Mouse (Mus musculus): ENCODE data around the gene Eci2.

DNA sequence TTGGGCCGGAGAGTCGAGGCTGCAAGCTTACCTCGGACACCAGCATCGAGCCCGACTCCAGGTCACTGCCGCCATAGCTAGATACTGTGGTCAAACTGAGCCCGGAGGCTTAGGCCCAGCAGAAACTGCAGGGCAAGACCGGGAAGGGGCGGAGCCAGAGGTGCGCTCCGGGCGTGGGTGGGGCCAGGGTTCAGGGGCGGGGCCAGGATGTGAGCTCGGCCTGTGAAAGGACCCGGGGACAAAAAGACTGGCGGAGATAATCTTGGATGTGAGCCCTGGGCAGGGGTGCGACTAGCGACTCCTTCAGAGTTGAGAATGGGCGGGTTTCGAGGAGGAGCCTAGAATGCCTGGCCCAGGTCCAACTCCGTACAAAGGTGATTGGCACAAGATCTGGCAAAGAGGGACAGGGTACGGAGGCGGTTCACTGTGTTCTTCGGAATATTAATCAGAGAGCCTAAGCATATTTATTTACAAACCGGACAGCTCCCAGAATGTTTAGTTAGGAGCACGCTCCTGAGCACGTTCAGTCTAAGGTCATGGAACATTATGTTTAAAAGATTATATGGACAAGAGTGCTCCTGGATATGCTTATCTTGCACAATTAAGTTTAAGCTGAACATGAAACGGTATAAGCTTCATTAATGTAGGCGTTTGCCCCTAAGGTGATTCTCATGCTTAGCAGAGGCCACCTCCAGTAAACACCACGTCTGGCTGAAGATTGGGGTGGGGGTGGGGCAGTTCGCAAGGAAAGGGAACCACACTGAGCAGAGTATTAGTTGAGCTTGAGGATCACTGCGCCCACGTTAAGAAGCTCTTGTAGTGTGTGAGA lies 32.7 kb downstream of the Eci2 start:
- peak; percentile 78 for TF ChIP-seq POLR2A (IDR thresholded peaks at IDR 0.05; ENCODE audit: borderline replicate concordance, control insufficient read depth, low read depth, low read length)
- no peak for TF ChIP-seq CTCF (IDR thresholded peaks at IDR 0.05; ENCODE audit: control insufficient read depth, insufficient read depth, low read length)

Measured in bone marrow, adult 2 months (tissue).